Mouse (Mus musculus) G1E (cell line): ENCODE results near the gene Pnldc1. TPM values are rescaled to one million over a fixed set of nuclear protein-coding genes. Genes with fewer than 3 reads are reported as not detected.

ENCODE experiments used
- ATAC-seq: 2 replicates; pipeline ENCODE4 v1.8.0; 2016; ENCODE audit warnings: mild to moderate bottlenecking; ENCODE audit not compliant: insufficient number of reproducible peaks, poor library complexity, low FRiP score, severe bottlenecking; ENCODE audit errors: extremely low read depth
- DNase-seq: peaks from one replicate; pipeline ENCODE4 v3.0.0; 2012; ENCODE audit warnings: low spot score
- H3K27me3 ChIP-seq: 2 replicates; pipeline ENCODE4 v1.6.1; 2012; ENCODE audit warnings: mild to moderate bottlenecking, low read length, inconsistent platforms; ENCODE audit not compliant: insufficient read depth
- H3K36me3 ChIP-seq: replicated peaks from 2 replicates; pipeline ENCODE3; 2012; ENCODE audit warnings: mild to moderate bottlenecking, inconsistent platforms
- H3K4me1 ChIP-seq: 2 replicates; pipeline ENCODE4 v1.6.1; 2012; ENCODE audit warnings: low read depth, low read length, inconsistent platforms, mixed read lengths; ENCODE audit not compliant: insufficient read depth
- H3K4me3 ChIP-seq: 2 replicates; pipeline ENCODE4 v1.5.1; 2012; ENCODE audit warnings: low read depth, mild to moderate bottlenecking, inconsistent platforms, low read length, moderate library complexity, mixed read lengths
- H3K9me3 ChIP-seq: replicated peaks from 2 replicates; pipeline ENCODE4 v1.6.1; 2012; ENCODE audit warnings: inconsistent platforms
- CTCF ChIP-seq: IDR thresholded peaks from 2 replicates; pipeline ENCODE4 v1.5.1; 2012; ENCODE audit warnings: low read depth, low read length, inconsistent platforms, mixed read lengths
- GATA1 ChIP-seq: IDR thresholded peaks from 2 replicates; pipeline ENCODE4 v1.6.1; 2012; ENCODE audit warnings: borderline replicate concordance, low read length, inconsistent platforms, mixed read lengths
- GATA2 ChIP-seq: IDR thresholded peaks from 2 replicates; pipeline ENCODE4 v1.6.1; 2012; ENCODE audit warnings: low read depth, low read length, inconsistent platforms, borderline replicate concordance
- POLR2AphosphoS5 ChIP-seq: IDR thresholded peaks from 2 replicates; pipeline ENCODE4 v1.6.1; 2012; ENCODE audit warnings: low read depth, low read length, inconsistent platforms; ENCODE audit not compliant: insufficient replicate concordance
- TAL1 ChIP-seq: conservative IDR thresholded peaks from 2 replicates; pipeline ENCODE4 v1.6.1; 2012; ENCODE audit warnings: low read depth, low read length, inconsistent platforms, mixed read lengths
- polyA plus RNA-seq: library from polyadenylated mRNA; stranded (reverse); fragments of >175 nt; gene quantifications from 2 replicates; pipeline ENCODE4 v1.2.3, GENCODE M21; 2012
- total RNA-seq, 2 experiments: library from RNA; stranded (forward) in 1 of 2; stranded (reverse) in 1 of 2; fragments of 200-1000 nt in 1 of 2; fragments of >200 nt in 1 of 2; fragmentation: Nextera tagmentation in 1 of 2; gene quantifications; 2 replicates each; pipeline ENCODE4 v1.2.3; 2014 to 2017

Pnldc1 gene
- total and polyA plus RNA-seq, 3 experiments = 1.5 to 3.8 TPM; not detected in 1

DNA sequence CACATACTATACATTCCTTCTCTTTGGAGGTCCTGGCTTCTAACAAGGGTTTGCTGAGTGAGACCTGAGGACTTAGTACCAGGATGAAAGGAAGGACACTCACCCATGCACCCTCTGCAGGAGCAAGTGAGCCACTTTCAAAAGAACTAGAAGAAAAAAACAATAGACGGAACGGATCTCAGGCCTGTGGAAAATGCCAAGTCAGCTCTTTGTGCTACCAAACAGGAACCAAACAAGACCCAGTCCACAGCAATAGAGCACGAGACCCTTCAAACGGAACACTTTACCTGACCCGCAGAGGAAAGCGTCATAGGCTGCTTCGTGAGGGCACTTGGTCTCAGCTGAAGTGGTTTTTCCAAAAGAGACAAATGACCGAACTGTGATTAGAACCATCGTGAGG is 18.0 kb downstream of the Pnldc1 start:
- ATAC-seq = no peak
- no peaks in the 10 kb centered on the region for H3K9me3 ChIP-seq
- DNase-seq = no peak
- H3K4me3 ChIP-seq = no peak overlapping the region
- TF ChIP-seq TAL1 (no peak), GATA2 (no peak), POLR2AphosphoS5 (no peak), CTCF (no peak), GATA1 (no peak)
- no peaks in the 10 kb centered on the region for H3K27me3 ChIP-seq
- no peaks in the 10 kb centered on the region for H3K4me1 ChIP-seq
- peaks cover 86% of the 10 kb centered on the region for H3K36me3 ChIP-seq

DNA sequence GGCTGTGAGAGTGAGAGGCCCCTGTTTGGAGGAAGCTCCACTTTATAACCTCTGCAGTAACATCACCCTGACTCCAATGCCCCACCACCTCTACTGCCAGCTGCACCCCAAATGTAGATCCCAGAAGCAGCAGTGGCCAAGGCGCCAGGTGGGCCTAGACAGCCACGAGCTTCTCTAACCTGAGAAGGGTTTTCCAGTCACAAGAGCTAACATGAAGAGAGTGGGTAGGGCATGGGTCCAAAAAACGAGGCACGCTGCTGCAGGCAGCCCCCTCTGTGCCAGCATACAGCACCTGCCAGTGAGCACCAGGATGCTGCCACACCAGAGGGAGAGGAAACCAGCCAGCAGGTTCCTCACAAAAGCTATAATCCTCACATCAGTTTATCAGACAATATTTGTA is 19.0 kb downstream of the Pnldc1 start:
- H3K27me3 ChIP-seq = 0 out of 2 replicates have a peak, but pooled peaks cover 2% of the 10 kb centered on the region
- ATAC-seq (no peak), DNase-seq (no peak)
- no peaks in the 10 kb centered on the region for H3K4me1 ChIP-seq
- H3K4me3 ChIP-seq = no peak overlapping the region
- H3K9me3 ChIP-seq = no peaks in the 10 kb centered on the region
- H3K36me3 ChIP-seq = peaks cover 78% of the 10 kb centered on the region
- TF ChIP-seq CTCF = no peak
- TF ChIP-seq POLR2AphosphoS5 = no peak
- TF ChIP-seq GATA1 = no peak

DNA sequence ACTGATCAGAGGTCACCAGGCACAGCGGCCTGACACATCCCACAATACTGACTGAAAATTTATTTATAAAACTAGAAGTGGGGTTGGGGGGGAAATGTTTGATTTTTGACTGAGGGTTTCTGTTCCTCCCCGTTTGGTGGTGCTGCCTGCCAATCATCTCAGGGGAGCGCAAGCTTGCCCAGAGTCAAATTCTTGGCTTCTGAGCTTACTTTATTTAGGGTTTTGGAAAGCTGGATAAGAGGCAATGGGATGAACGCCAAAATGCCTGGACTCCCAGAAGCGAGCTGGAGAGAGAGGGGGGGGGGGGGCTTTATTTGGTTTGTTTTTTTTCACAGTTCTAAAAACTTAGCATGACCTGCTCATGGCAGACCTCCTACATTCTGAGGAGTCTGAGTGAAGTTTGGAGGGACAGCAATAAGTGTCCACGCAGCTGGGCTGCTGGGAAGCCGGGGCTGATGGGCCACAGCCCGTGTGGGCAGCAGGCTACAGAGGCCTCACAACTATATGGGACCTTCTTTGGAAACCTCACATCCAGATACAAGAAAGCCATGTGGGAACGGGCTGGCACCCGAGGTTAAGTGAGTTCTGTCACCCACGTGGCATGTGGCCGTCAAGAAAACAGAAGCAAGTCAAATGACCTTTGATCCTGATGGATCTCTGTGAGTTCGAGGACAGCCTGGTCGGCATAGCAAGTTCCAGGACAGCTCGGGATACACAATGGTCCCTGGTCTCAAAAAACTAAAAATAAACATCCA is 22.8 kb downstream of the Pnldc1 start:
- ATAC-seq = no peak
- DNase-seq = no peak
- Histone ChIP-seq H3K9me3 (no peaks in the 10 kb centered on the region), H3K27me3 (peaks cover 22% of the 10 kb centered on the region), H3K36me3 (peaks cover 46% of the 10 kb centered on the region), H3K4me1 (no peaks in the 10 kb centered on the region), H3K4me3 (no peak overlapping the region)
- no peak for TF ChIP-seq TAL1
- TF ChIP-seq CTCF = no peak
- no peak for TF ChIP-seq POLR2AphosphoS5
- no peak for TF ChIP-seq GATA1

DNA sequence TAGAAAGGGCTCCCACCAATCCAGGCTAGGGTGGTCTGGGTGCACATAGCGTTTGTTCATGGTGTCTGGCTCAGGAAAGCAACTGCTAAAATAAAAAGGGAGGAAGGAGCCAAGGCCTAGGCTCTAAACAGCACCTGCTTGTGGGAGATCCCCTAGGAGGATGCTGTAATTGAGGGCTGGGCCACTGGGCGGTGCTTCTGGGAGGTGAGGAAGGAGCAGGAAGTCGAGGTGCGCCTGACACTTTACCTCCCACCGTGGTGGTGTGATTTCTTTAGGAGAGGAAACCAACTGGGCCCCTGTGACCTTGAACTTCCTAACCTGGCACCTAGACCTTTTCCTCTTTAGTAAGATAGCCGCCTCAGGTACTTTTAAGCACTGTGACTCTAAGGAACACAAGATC is 23.4 kb downstream of the Pnldc1 start:
- no peak for DNase-seq
- peaks cover 40% of the 10 kb centered on the region for H3K36me3 ChIP-seq

DNA sequence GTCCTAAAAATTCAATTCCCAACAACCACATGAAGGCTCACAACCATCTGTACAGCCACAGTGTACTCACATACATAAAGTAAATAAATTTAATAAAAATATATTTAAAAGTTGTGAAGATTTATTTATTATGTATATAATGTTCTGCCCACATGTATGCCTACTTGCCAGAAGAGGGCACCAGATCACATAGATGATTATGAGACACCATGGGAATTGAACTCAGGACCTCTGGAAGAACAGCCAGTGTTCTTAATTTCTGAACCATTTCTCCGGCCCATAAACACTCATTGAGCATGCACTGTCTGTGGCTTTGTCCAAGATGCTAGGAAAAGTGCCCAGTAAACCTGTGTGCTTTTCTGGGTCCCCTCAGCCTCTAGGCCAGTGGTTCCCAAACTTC is 28.8 kb downstream of the Pnldc1 start:
- TF ChIP-seq POLR2AphosphoS5 (no peak), TAL1 (no peak), GATA1 (no peak), GATA2 (no peak)
- Histone ChIP-seq H3K27me3 (peaks cover 38% of the 10 kb centered on the region), H3K9me3 (no peaks in the 10 kb centered on the region), H3K4me1 (peaks cover 6% of the 10 kb centered on the region), H3K36me3 (no peaks in the 10 kb centered on the region), H3K4me3 (no peak overlapping the region)
- ATAC-seq (no peak), DNase-seq (no peak)

More for the DNA sequence above, 23.4 kb downstream of the Pnldc1 start:
- peaks cover 22% of the 10 kb centered on the region for H3K27me3 ChIP-seq
- TF ChIP-seq GATA1 (no peak), TAL1 (no peak), GATA2 (no peak), POLR2AphosphoS5 (no peak), CTCF (no peak)
- no peaks in the 10 kb centered on the region for H3K4me1 ChIP-seq
- H3K9me3 ChIP-seq = no peaks in the 10 kb centered on the region
- no peak overlapping the region for H3K4me3 ChIP-seq
- ATAC-seq = no peak

DNA sequence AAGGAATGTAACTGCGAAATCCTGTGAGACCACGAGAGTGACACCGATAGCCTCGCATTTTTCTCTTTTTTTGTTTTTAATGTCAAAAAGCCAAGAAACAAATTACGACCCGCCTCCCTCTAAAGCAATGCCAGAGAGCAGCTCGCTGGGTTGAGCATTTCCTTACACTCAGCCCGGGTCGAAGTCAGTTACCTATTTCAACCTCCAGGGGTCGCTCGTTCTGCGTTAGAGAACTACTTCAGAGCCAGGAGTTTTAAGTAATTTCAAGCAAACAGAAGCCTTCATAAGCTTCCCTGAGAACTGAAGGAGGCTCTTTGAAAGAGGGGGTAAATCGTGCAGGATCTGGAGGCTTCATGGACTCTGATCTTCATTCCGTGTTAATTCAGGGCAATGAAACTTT is 29.9 kb downstream of the Pnldc1 start:
- H3K4me1 ChIP-seq = peaks cover 6% of the 10 kb centered on the region
- H3K9me3 ChIP-seq = no peaks in the 10 kb centered on the region
- H3K4me3 ChIP-seq = no peak overlapping the region
- ATAC-seq (0 out of 2 replicates have a peak, but pooled peaks have one; percentile 34), DNase-seq (peak; percentile 52)
- no peaks in the 10 kb centered on the region for H3K36me3 ChIP-seq
- TF ChIP-seq TAL1 (no peak), CTCF (peak; percentile 78)
- peaks cover 45% of the 10 kb centered on the region for H3K27me3 ChIP-seq

DNA sequence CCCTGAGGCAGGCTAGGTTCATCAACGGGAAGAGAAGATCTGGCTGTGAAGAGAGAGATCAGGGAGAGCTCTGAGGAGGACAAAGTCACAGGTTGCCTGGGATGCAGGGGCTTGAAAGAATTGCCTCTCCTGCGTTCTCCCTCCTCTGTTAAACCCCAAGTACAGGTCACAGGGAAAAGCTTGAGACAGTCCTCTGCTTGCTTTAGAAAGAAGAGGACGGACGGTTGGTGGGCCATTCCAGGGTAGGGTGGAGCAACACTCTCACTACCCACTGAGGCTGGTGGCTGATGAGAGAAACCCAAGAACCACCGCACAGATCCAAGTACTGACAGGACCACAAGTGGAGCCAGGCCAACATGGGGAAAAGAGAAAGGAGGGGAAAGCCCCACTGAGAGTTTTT is 34.3 kb downstream of the Pnldc1 start, which contains the start of gene Mrgprh:
Mrgprh (plus strand) TSS at position 301 of the 400 bp plus-strand sequence.
- H3K4me3 ChIP-seq = no peak within 1 kb of the TSS
- peaks cover 6% of the 10 kb centered on the region for H3K4me1 ChIP-seq
- no peak for ATAC-seq
- TF ChIP-seq POLR2AphosphoS5 = no peak
- TF ChIP-seq GATA2 = no peak
- no peak for TF ChIP-seq CTCF
- TF ChIP-seq TAL1 = no peak
- TF ChIP-seq GATA1 = no peak
- peaks cover 48% of the 10 kb centered on the region for H3K27me3 ChIP-seq
- H3K9me3 ChIP-seq = no peaks in the 10 kb centered on the region
- no peaks in the 10 kb centered on the region for H3K36me3 ChIP-seq
- DNase-seq = no peak
